Mouse (Mus musculus) megakaryocyte, embryonic 14.5 days (primary cell): Measurements from ENCODE around the gene Pfdn6.

ENCODE experiments used
- FLI1 ChIP-seq: IDR thresholded peaks from 2 replicates; pipeline ENCODE4 v1.6.1; 2012; ENCODE audit warnings: low read length, inconsistent platforms, mixed read lengths
- GATA1 ChIP-seq: IDR thresholded peaks from 3 replicates; pipeline ENCODE4 v1.6.1; 2012; ENCODE audit warnings: mixed read lengths, low read length, inconsistent platforms, borderline replicate concordance

- TF ChIP-seq GATA1 (no peak), FLI1 (no peak)
These were observed 40.5 kb downstream of the Pfdn6 start for GRCm38 (mm10) chr17:33899642-33900041.
